In genomic region chr16:65834721-65835120, GRCm38 (mm10) we compare ENCODE assay signal across 20 mouse cellular contexts. TPM values are rescaled to one million over a fixed set of nuclear protein-coding genes. Genes with fewer than 3 reads are reported as not detected.
"Had no signal": no experiment of that assay in that cellular context is flagged by ENCODE, and none has a peak within 500 bp of the region (broad histone marks: within the 10 kb centered on the region; RNA-seq: fewer than 3 reads in every experiment).

No protein-coding gene starts in this region.

- DNase-seq: lung, embryonic 14.5 days; lung, postnatal 10 days; lung, postnatal 4 days; midbrain, embryonic 14.5 days; retina, postnatal 1 day; right cerebral cortex, adult 18-20 months; right cerebral cortex, postnatal 25 days; right cerebral cortex, postnatal 4 days; spleen, adult 18-20 months; thymus, adult 18-20 months; thymus, postnatal 14 days; thymus, postnatal 36 days had no signal

- H3K4me2 ChIP-seq: lung, embryonic 14.5 days; midbrain, embryonic 12.5 days; neural tube, embryonic 13.5 days; neural tube, embryonic 15.5 days had no signal

- H3K27me3 ChIP-seq: midbrain, embryonic 12.5 days; neural tube, embryonic 13.5 days; neural tube, embryonic 15.5 days had no signal

- ATAC-seq: midbrain, embryonic 16.5 days had no signal

- H3K9ac ChIP-seq: lung, embryonic 14.5 days; midbrain, embryonic 12.5 days; neural tube, embryonic 13.5 days; neural tube, embryonic 15.5 days had no signal

- H3K9me3 ChIP-seq: midbrain, embryonic 10.5 days; midbrain, embryonic 12.5 days; neural tube, embryonic 13.5 days; neural tube, embryonic 15.5 days had no signal

- H3K27ac ChIP-seq: midbrain, embryonic 10.5 days; midbrain, embryonic 12.5 days; neural tube, embryonic 13.5 days; neural tube, embryonic 15.5 days had no signal

- H3K4me1 ChIP-seq: midbrain, embryonic 10.5 days; midbrain, embryonic 12.5 days; neural tube, embryonic 13.5 days; neural tube, embryonic 15.5 days had no signal

- H3K36me3 ChIP-seq: midbrain, embryonic 10.5 days; midbrain, embryonic 12.5 days; neural tube, embryonic 13.5 days; neural tube, embryonic 15.5 days had no signal

- H3K4me3 ChIP-seq: midbrain, embryonic 10.5 days; midbrain, embryonic 12.5 days; myocyte; neural tube, embryonic 13.5 days; neural tube, embryonic 15.5 days had no signal

RNA-seq across cellular contexts. Expression of gene Vgll3, which starts 19.7 kb away (rescaled TPM):
- total RNA-seq: megakaryocyte, adult 5-6 weeks; megakaryocyte-erythroid progenitor cell, adult 5-6 weeks had no signal
